Mouse (Mus musculus): ENCODE measurements around the gene Pbx4. TPM values are rescaled to one million over a fixed set of nuclear protein-coding genes. Genes with fewer than 3 reads are reported as not detected.

Gene Pbx4
- polyA plus RNA-seq, 1 experiment, result 9.1 TPM

GRCm38 (mm10) chr8:69919876-69920662 lies 87.8 kb downstream of the Pbx4 start:
- no peak for TF ChIP-seq CTCF (IDR thresholded peaks at IDR 0.05; ENCODE audit: extremely low read depth, insufficient read length, insufficient replicate concordance, low read depth, low read length)
- no peak for TF ChIP-seq POLR2A (IDR thresholded peaks at IDR 0.05; ENCODE audit: low read depth, low read length)
- Histone ChIP-seq H3K4me3 (ENCODE audit: low read depth, low read length) (0 out of 2 replicates have a peak overlapping the region, but pooled peaks have one; percentile 1), H3K27ac (ENCODE audit: insufficient read depth, low read depth, low read length) (peak overlapping the region; percentile 61), H3K4me1 (ENCODE audit: control insufficient read depth, insufficient read depth, insufficient read length, low read length) (peaks cover 14% of the 10 kb centered on the region), H3K36me3 (ENCODE audit: control insufficient read depth, insufficient read depth, low read length) (peaks cover 18% of the 10 kb centered on the region), H3K27me3 (ENCODE audit: control insufficient read depth, insufficient read depth, low read length) (no peaks in the 10 kb centered on the region)
- WGBS, result 37% methylated on average over 11 of the region's 11 CpGs

- H3K27me3 ChIP-seq (ENCODE audit: control insufficient read depth, insufficient read depth, low read length), result no peaks in the 10 kb centered on the region
- H3K27ac ChIP-seq (ENCODE audit: insufficient read depth, low read depth, low read length), result peak overlapping the region; percentile 44
- H3K4me1 ChIP-seq (ENCODE audit: control insufficient read depth, insufficient read depth, insufficient read length, low read length), result peaks cover 14% of the 10 kb centered on the region
- TF ChIP-seq POLR2A (IDR thresholded peaks at IDR 0.05; ENCODE audit: low read depth, low read length), result no peak
- no peak for TF ChIP-seq CTCF (IDR thresholded peaks at IDR 0.05; ENCODE audit: extremely low read depth, insufficient read length, insufficient replicate concordance, low read depth, low read length)
- H3K36me3 ChIP-seq (ENCODE audit: control insufficient read depth, insufficient read depth, low read length), result peaks cover 12% of the 10 kb centered on the region
- H3K4me3 ChIP-seq (ENCODE audit: low read depth, low read length), result no peak overlapping the region
- 71% methylated on average over 2 of the region's 2 CpGs for WGBS
Measured at GRCm38 (mm10) chr8:69921141-69921540, 88.8 kb downstream of the Pbx4 start.

Other genes with a start within 250 kb of the Pbx4 start
- gene Zfp868, start 206.9 kb upstream of the Pbx4 start, polyA plus RNA-seq (2012; rRNA removed), result 1.4 and 3.4 TPM in 2 replicates
- gene Zfp964, start 178.0 kb upstream of the Pbx4 start, polyA plus RNA-seq (2012; rRNA removed), result 0.10 and 0.18 TPM in 2 replicates
- gene Zfp869, start 121.8 kb upstream of the Pbx4 start, polyA plus RNA-seq (2012; rRNA removed), result 0.33 and 0.38 TPM in 2 replicates
- gene Zfp963, start 82.5 kb upstream of the Pbx4 start, polyA plus RNA-seq (2012; rRNA removed), result 0.41 and 1.9 TPM in 2 replicates
- not detected in 2 replicates for gene Gm20422, start 57.6 kb upstream of the Pbx4 start, polyA plus RNA-seq (2012; rRNA removed)
- gene Atp13a1, start 41.3 kb upstream of the Pbx4 start, polyA plus RNA-seq (2012; rRNA removed), result 64.3 and 102 TPM in 2 replicates
- gene Zfp866, start 41.3 kb upstream of the Pbx4 start, polyA plus RNA-seq (2012; rRNA removed), result 2.2 and 3.7 TPM in 2 replicates
- 36.8 and 58.3 TPM in 2 replicates for gene Gmip, start 23.8 kb upstream of the Pbx4 start, polyA plus RNA-seq (2012; rRNA removed)
- gene Lpar2, start 10.1 kb upstream of the Pbx4 start, polyA plus RNA-seq (2012; rRNA removed), result 2.0 and 2.2 TPM in 2 replicates
- gene Cilp2, start 55.2 kb downstream of the Pbx4 start, polyA plus RNA-seq (2012; rRNA removed), result 0.03 and 0.20 TPM in 2 replicates
- 0.98 and 1.9 TPM in 2 replicates for gene Tssk6, start 69.7 kb downstream of the Pbx4 start, polyA plus RNA-seq (2012; rRNA removed)
- 88.6 and 149 TPM in 2 replicates for gene Ndufa13, start 70.1 kb downstream of the Pbx4 start, polyA plus RNA-seq (2012; rRNA removed)
- 4.6 and 4.8 TPM in 2 replicates for gene Yjefn3, start 70.2 kb downstream of the Pbx4 start, polyA plus RNA-seq (2012; rRNA removed)
- gene Gatad2a, start 163.9 kb downstream of the Pbx4 start, polyA plus RNA-seq (2012; rRNA removed), result 46.0 and 101 TPM in 2 replicates
- 63.2 and 107 TPM in 2 replicates for gene Mau2, start 210.2 kb downstream of the Pbx4 start, polyA plus RNA-seq (2012; rRNA removed)
- 6.9 and 10.4 TPM in 2 replicates for gene Sugp1, start 210.3 kb downstream of the Pbx4 start, polyA plus RNA-seq (2012; rRNA removed)
- 608 and 1,607 TPM in 2 replicates for gene Tm6sf2, start 240.4 kb downstream of the Pbx4 start, polyA plus RNA-seq (2012; rRNA removed)